Mouse (Mus musculus) midbrain, postnatal 0 days (tissue): ENCODE data around the gene Ankrd44. TPM values are rescaled to one million over a fixed set of nuclear protein-coding genes. Genes with fewer than 3 reads are reported as not detected.
A peak's percentile ranks its signal among the peaks of the same experiment; 100 is the strongest.
"Not testable (repeated sequence)": the region's sequence is repeated elsewhere in the genome, so short reads cannot be mapped to it uniquely, and the experiment has no call there.

Source experiments
- ATAC-seq: fragments of 200-750 bp; cut with Nextera tagmentation; 2 replicates; pipeline ENCODE4 v1.8.0; 2017; ENCODE audit warnings: moderate number of reproducible peaks, mild to moderate bottlenecking, moderate TSS enrichment, moderate library complexity; ENCODE audit not compliant: low FRiP score
- DNase-seq: peaks from one replicate; pipeline ENCODE4 v3.0.0-alpha.2; 2015; ENCODE audit warnings: low spot score
- H3K27ac ChIP-seq: fragments of 300-500 bp; sonication (generic); 2 replicates; pipeline ENCODE4 v1.5.1; 2014; ENCODE audit warnings: low read depth, mild to moderate bottlenecking, low read length, mixed read lengths
- H3K27me3 ChIP-seq: fragments of 300-500 bp; sonication (generic); 2 replicates; pipeline ENCODE4 v1.6.1; 2014; ENCODE audit warnings: low read length, control low read depth, mixed read lengths; ENCODE audit not compliant: insufficient read depth
- H3K36me3 ChIP-seq: fragments of 300-500 bp; sonication (generic); 2 replicates; pipeline ENCODE4 v1.6.1; 2014; ENCODE audit warnings: low read length, control low read depth, mixed read lengths; ENCODE audit not compliant: insufficient read depth
- H3K4me1 ChIP-seq: fragments of 300-500 bp; sonication (generic); 2 replicates; pipeline ENCODE4 v1.6.1; 2014; ENCODE audit warnings: mild to moderate bottlenecking, control low read depth, antibody characterized with exemption, low read length, mixed read lengths; ENCODE audit not compliant: insufficient read depth
- H3K4me2 ChIP-seq: fragments of 300-500 bp; sonication (generic); 2 replicates; pipeline ENCODE4 v1.6.1; 2014; ENCODE audit warnings: low read depth, mild to moderate bottlenecking, low read length, mixed read lengths; ENCODE audit not compliant: poor library complexity, severe bottlenecking
- H3K4me3 ChIP-seq: fragments of 300-500 bp; sonication (generic); 2 replicates; pipeline ENCODE4 v1.5.1; 2014; ENCODE audit warnings: low read depth, mild to moderate bottlenecking, low read length, moderate library complexity
- H3K9ac ChIP-seq: fragments of 300-500 bp; sonication (generic); replicated peaks from 2 replicates; pipeline ENCODE4 v1.6.1; 2014; ENCODE audit warnings: mild to moderate bottlenecking, low read length, moderate library complexity, mixed read lengths; ENCODE audit not compliant: poor library complexity, severe bottlenecking
- H3K9me3 ChIP-seq: fragments of 300-500 bp; sonication (generic); 2 replicates; pipeline ENCODE4 v1.6.1; 2016; ENCODE audit warnings: low read length, control low read depth
- CTCF ChIP-seq: IDR thresholded peaks from 2 replicates; pipeline ENCODE4 v1.5.1; 2016; ENCODE audit warnings: antibody characterized with exemption, mild to moderate bottlenecking
- WGBS: fragments of 180-500 bp; shearing (Covaris S2); extraction: QIAGEN DNeasy Blood & Tissue Kit; methylation state at CpG from one replicate; pipeline ENCODE4 v1.1.7; 2014; 5-methylcytosine and 5-hydroxymethylcytosine counted together
- polyA plus RNA-seq: library from polyadenylated mRNA; unstranded; fragments of >200 nt; fragmentation: Nextera tagmentation; extraction: Ambion mirVana; gene quantifications from 2 replicates; pipeline ENCODE4 v1.2.1, GENCODE M21; 2015
- total RNA-seq: library from RNA; depleted of rRNA; stranded (reverse); fragments of >200 nt; gene quantifications from 2 replicates; pipeline ENCODE4 v1.2.3, GENCODE M21; 2014

Ankrd44 gene
- total and polyA plus RNA-seq, 2 experiments from 2014 or later: 16.7 to 51.6 TPM

DNA sequence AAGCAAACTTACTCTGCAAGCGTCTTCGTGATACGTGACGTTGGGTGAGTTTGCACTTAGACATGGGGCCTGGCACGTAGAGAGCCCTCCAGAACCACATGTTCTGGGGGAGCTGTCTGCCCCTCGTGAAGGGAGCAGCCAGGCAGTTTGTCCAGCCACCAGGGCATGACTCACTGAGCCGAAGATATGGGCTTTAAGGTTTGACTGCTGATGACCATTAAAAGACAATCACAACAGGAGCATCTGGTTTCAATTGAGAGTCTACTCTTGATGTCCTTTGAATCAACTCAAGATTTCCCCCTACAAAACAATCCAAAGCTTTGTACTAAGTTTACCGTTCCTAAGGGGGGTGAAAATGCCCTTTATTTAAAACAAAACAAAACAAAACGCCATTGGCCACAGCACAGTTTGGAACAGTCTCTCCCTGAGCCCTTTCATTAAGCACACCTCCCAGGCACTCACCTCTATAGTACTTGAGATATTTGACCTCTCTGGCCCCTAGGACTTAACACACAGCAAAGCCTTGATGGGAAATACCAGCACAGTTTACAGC lies 34.5 kb upstream of the Ankrd44 start:
- H3K27ac ChIP-seq: no peak overlapping the region
- 78% methylated on average over 9 of the region's 9 CpGs for WGBS
- no peak overlapping the region for H3K4me3 ChIP-seq
- H3K9me3 ChIP-seq: no peaks in the 10 kb centered on the region
- DNase-seq: no peak
- no peak overlapping the region for H3K4me2 ChIP-seq
- TF ChIP-seq CTCF: no peak
- no peak for ATAC-seq
- no peaks in the 10 kb centered on the region for H3K36me3 ChIP-seq
- H3K4me1 ChIP-seq: no peaks in the 10 kb centered on the region
- H3K27me3 ChIP-seq: no peaks in the 10 kb centered on the region
- H3K9ac ChIP-seq: no peak overlapping the region

DNA sequence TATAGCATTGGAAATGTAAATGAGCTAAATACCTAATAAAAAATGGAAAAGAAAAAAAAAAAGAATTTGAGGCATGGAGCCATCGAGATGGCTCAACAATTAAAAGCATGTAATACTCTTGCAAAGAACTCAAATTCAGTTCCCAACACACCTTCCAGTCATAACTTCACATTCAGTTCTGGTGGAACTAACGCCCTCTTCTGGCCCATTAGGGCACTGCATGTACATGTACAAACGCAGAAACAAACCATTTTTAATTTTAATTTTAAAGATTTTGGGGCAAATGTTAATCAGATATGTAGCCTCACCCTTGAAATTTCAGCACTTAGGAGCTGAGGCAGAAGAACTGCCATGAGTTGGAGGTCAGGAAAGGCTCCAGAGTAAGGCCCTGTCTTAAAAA lies 32.3 kb upstream of the Ankrd44 start:
- Histone ChIP-seq H3K4me3 (no peak overlapping the region), H3K36me3 (no peaks in the 10 kb centered on the region), H3K27ac (no peak overlapping the region), H3K4me1 (no peaks in the 10 kb centered on the region), H3K9me3 (no peaks in the 10 kb centered on the region), H3K27me3 (no peaks in the 10 kb centered on the region), H3K9ac (no peak overlapping the region), H3K4me2 (no peak overlapping the region)
- no peak for DNase-seq
- WGBS: 70% methylated on average over 3 of the region's 3 CpGs
- ATAC-seq: no peak
- peak; percentile 30; the same call in 1 of the 2 replicates for TF ChIP-seq CTCF

DNA sequence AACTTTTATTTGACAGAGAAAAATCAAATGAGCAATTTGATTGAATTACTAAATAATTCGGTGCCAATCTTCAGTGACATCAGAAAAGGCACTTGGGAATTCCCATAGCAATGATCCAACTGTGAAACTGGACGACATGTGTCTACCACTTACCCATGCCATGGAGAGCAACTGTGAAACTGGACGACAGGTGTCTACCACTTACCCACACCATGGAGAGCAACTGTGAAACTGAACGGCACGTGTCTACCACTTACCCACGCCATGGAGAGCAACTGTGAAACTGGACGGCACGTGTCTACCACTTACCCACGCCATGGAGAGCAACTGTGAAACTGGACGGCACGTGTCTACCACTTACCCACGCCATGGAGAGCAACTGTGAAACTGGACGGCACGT lies 30.8 kb upstream of the Ankrd44 start:
- H3K9me3 ChIP-seq, H3K4me2 ChIP-seq, H3K27ac ChIP-seq, H3K4me1 ChIP-seq, DNase-seq, H3K27me3 ChIP-seq, H3K4me3 ChIP-seq, ATAC-seq, H3K36me3 ChIP-seq, H3K9ac ChIP-seq: not testable (repeated sequence)
- 95% methylated on average over 9 of the region's 14 CpGs for WGBS

DNA sequence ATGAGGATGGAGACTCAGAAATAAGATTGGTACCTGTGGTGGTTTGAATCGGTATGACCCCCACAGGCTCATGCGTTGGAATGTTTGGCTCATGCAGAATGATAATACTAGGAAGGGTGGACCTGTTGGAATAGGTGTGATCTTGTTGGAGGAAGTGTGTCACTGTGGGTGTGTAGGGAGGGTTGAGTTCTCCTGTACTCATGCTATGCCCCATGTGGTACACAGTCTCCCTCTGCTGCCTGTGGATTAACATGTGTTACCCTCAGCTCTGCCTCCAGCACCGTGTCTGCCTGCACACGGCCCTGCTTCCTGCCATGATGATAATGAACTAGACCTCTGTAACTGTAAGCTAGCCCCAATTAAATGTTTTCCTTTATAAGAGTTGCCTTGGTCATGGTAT lies 28.7 kb upstream of the Ankrd44 start:
- TF ChIP-seq CTCF: no peak
- no peak for DNase-seq
- WGBS: 95% methylated on average over 4 of the region's 4 CpGs

DNA sequence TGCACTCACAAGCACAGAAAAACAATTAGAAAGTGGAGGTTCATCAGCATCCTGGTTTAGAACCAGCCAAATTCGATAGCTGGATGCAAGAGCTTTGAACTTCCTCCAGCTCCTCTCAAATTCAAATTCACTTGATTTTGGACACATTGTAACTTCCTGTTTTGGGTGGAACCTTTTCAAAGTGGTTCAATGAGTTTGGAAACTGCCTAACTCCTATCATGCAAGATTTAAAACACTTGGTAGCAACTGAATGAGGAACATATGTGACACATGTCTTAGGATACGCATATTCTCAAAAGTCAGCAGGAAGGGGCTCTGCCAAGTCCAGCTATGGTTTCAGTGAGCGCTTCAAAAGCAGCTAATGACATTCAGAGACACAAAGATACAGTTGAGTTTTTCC lies 18.5 kb upstream of the Ankrd44 start:
- H3K27ac ChIP-seq: no peak overlapping the region
- H3K9ac ChIP-seq: no peak overlapping the region
- H3K27me3 ChIP-seq: no peaks in the 10 kb centered on the region
- no peak for TF ChIP-seq CTCF
- no peaks in the 10 kb centered on the region for H3K36me3 ChIP-seq
- no peaks in the 10 kb centered on the region for H3K4me1 ChIP-seq
- no peak for DNase-seq
- no peak overlapping the region for H3K4me2 ChIP-seq
- WGBS: 78% methylated on average over 3 of the region's 3 CpGs
- no peak overlapping the region for H3K4me3 ChIP-seq
- ATAC-seq: no peak
- no peaks in the 10 kb centered on the region for H3K9me3 ChIP-seq

More for the DNA sequence above, 28.7 kb upstream of the Ankrd44 start:
- Histone ChIP-seq H3K4me3 (no peak overlapping the region), H3K4me2 (no peak overlapping the region), H3K27me3 (no peaks in the 10 kb centered on the region), H3K4me1 (no peaks in the 10 kb centered on the region), H3K27ac (no peak overlapping the region), H3K9ac (no peak overlapping the region), H3K9me3 (no peaks in the 10 kb centered on the region), H3K36me3 (no peaks in the 10 kb centered on the region)
- ATAC-seq: no peak

DNA sequence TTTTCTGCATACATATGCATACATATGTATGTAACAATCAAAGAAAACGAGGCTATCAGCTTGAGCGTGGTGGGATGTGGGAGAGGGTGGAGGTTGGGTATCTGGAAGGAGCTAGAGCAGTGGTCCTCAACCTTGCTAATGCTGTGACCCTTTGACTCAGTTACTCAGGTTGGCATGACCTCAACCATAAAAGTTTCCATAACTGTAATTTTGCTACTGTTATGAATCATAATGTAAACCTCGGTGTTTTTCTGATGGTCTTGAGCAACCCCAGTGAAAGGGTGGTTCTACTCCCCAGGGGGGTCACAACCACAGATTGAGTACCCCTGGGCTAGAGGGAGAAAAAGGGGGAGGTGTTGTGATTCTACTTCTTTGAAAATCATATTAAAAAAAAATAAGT lies 9.3 kb upstream of the Ankrd44 start:
- no peak for TF ChIP-seq CTCF
- WGBS: 87% methylated on average over 3 of the region's 3 CpGs
- H3K4me2 ChIP-seq: no peak overlapping the region

More for the DNA sequence above, 9.3 kb upstream of the Ankrd44 start:
- Histone ChIP-seq H3K9ac (no peak overlapping the region), H3K27ac (no peak overlapping the region), H3K9me3 (no peaks in the 10 kb centered on the region), H3K36me3 (no peaks in the 10 kb centered on the region), H3K4me1 (no peaks in the 10 kb centered on the region), H3K4me3 (no peak overlapping the region), H3K27me3 (no peaks in the 10 kb centered on the region)
- DNase-seq (no peak), ATAC-seq (no peak)
